Mouse (Mus musculus) limb, embryonic 11.5 days (tissue): ENCODE measurements around the gene Susd1. TPM values are rescaled to one million over a fixed set of nuclear protein-coding genes. Genes with fewer than 3 reads are reported as not detected.

Experiments used
- ATAC-seq: fragments of 200-750 bp; cut with Nextera tagmentation; 2 replicates; pipeline ENCODE4 v1.8.0; 2017; ENCODE audit warnings: low read depth; ENCODE audit not compliant: insufficient number of reproducible peaks, low FRiP score, low TSS enrichment
- DNase-seq: peaks from one replicate; pipeline ENCODE4 v3.0.0-alpha.2; 2015; ENCODE audit warnings: low spot score
- H3K27ac ChIP-seq: fragments of 300-500 bp; sonication (generic); replicated peaks from 2 replicates; pipeline ENCODE4 v1.5.1; 2014; ENCODE audit warnings: low read depth, mild to moderate bottlenecking, low read length
- H3K27me3 ChIP-seq: fragments of 300-500 bp; sonication (generic); 2 replicates; pipeline ENCODE4 v1.6.1; 2014; ENCODE audit warnings: mild to moderate bottlenecking, low read length, mixed read lengths; ENCODE audit not compliant: control insufficient read depth, insufficient read depth
- H3K36me3 ChIP-seq: fragments of 300-500 bp; sonication (generic); 2 replicates; pipeline ENCODE4 v1.6.1; 2014; ENCODE audit warnings: mild to moderate bottlenecking, low read length, moderate library complexity, mixed read lengths; ENCODE audit not compliant: control insufficient read depth, insufficient read depth
- H3K4me1 ChIP-seq: fragments of 300-500 bp; sonication (generic); 2 replicates; pipeline ENCODE4 v1.6.1; 2014; ENCODE audit warnings: low read length, mixed read lengths; ENCODE audit not compliant: control insufficient read depth, insufficient read depth
- H3K4me2 ChIP-seq: fragments of 300-500 bp; sonication (generic); 2 replicates; pipeline ENCODE4 v1.6.1; 2014; ENCODE audit warnings: low read depth, mild to moderate bottlenecking, moderate library complexity; ENCODE audit not compliant: severe bottlenecking
- H3K4me3 ChIP-seq: fragments of 300-500 bp; sonication (generic); 2 replicates; pipeline ENCODE4 v1.5.1; 2014; ENCODE audit warnings: low read depth, low read length
- H3K9ac ChIP-seq: fragments of 300-500 bp; sonication (generic); 2 replicates; pipeline ENCODE4 v1.6.1; 2014; ENCODE audit warnings: mild to moderate bottlenecking, low read length
- H3K9me3 ChIP-seq: fragments of 300-500 bp; sonication (generic); 2 replicates; pipeline ENCODE4 v1.6.1; 2016; ENCODE audit warnings: low read length; ENCODE audit not compliant: control insufficient read depth
- WGBS: fragments of 180-500 bp; shearing (Covaris S2); extraction: QIAGEN DNeasy Blood & Tissue Kit; methylation state at CpG from one replicate; pipeline ENCODE4 v1.1.7; 2014; 5-methylcytosine and 5-hydroxymethylcytosine counted together
- polyA plus RNA-seq: library from polyadenylated mRNA; unstranded; fragments of >200 nt; fragmentation: Nextera tagmentation; extraction: Ambion mirVana; gene quantifications from 2 replicates; pipeline ENCODE4 v1.2.1, GENCODE M21; 2014

Susd1 gene
- polyA plus RNA-seq, 1 experiment from 2014 or later = 0.99 TPM

GRCm38 (mm10) chr4:59355421-59355820 lies 83.0 kb downstream of the Susd1 start:
- Histone ChIP-seq H3K4me1 (no peaks in the 10 kb centered on the region), H3K4me2 (no peak overlapping the region), H3K9ac (no peak overlapping the region), H3K9me3 (no peaks in the 10 kb centered on the region), H3K27me3 (no peaks in the 10 kb centered on the region), H3K27ac (no peak overlapping the region), H3K4me3 (no peak overlapping the region), H3K36me3 (no peaks in the 10 kb centered on the region)
- 54% methylated on average over 1 of the region's 1 CpGs for WGBS
- DNase-seq = no peak
- ATAC-seq = no peak

- ATAC-seq (no peak), DNase-seq (no peak)
- 93% methylated on average over 3 of the region's 3 CpGs for WGBS
- Histone ChIP-seq H3K9ac (no peak overlapping the region), H3K4me1 (no peaks in the 10 kb centered on the region), H3K4me3 (no peak overlapping the region), H3K27ac (no peak overlapping the region), H3K4me2 (no peak overlapping the region), H3K9me3 (no peaks in the 10 kb centered on the region), H3K27me3 (no peaks in the 10 kb centered on the region), H3K36me3 (no peaks in the 10 kb centered on the region)
These were observed 83.8 kb downstream of the Susd1 start for GRCm38 (mm10) chr4:59354666-59355065.

GRCm38 (mm10) chr4:59351938-59352337 lies 86.5 kb downstream of the Susd1 start:
- no peaks in the 10 kb centered on the region for H3K4me1 ChIP-seq
- H3K27ac ChIP-seq = no peak overlapping the region
- ATAC-seq = no peak
- no peak overlapping the region for H3K4me2 ChIP-seq
- DNase-seq = no peak
- H3K27me3 ChIP-seq = no peaks in the 10 kb centered on the region
- 59% methylated on average over 7 of the region's 7 CpGs for WGBS
- H3K9me3 ChIP-seq = no peaks in the 10 kb centered on the region
- no peak overlapping the region for H3K4me3 ChIP-seq
- H3K9ac ChIP-seq = no peak overlapping the region
- no peaks in the 10 kb centered on the region for H3K36me3 ChIP-seq

DNA sequence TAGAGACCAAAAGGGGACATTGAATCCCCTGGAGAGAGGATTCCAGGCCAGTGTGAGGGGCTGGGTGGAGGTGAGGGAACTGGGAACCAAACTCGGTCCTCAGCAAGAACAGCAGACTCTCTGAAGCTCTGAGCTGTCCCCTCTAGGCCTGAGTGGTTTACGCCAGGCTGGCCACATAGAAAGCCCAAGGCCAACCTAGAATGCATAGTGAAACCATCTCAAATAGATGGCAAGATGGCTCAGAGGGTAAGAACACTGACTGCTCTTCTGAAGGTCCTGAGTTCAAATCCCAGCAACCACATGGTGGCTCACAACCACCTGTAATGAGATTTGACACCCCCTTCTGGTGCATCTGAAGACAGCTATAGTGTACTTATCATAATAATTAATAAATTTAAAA lies 88.1 kb downstream of the Susd1 start:
- 98% methylated on average over 2 of the region's 2 CpGs for WGBS
- Histone ChIP-seq H3K27ac (no peak overlapping the region), H3K36me3 (no peaks in the 10 kb centered on the region), H3K4me3 (no peak overlapping the region), H3K9ac (no peak overlapping the region), H3K4me1 (no peaks in the 10 kb centered on the region), H3K27me3 (no peaks in the 10 kb centered on the region), H3K4me2 (no peak overlapping the region), H3K9me3 (no peaks in the 10 kb centered on the region)
- ATAC-seq (no peak), DNase-seq (no peak)

GRCm38 (mm10) chr4:59349425-59350185 lies 88.8 kb downstream of the Susd1 start:
- Histone ChIP-seq H3K9me3 (no peaks in the 10 kb centered on the region), H3K36me3 (no peaks in the 10 kb centered on the region), H3K27ac (no peak overlapping the region), H3K4me2 (no peak overlapping the region), H3K9ac (no peak overlapping the region), H3K4me3 (no peak overlapping the region), H3K4me1 (no peaks in the 10 kb centered on the region), H3K27me3 (no peaks in the 10 kb centered on the region)
- 76% methylated on average over 7 of the region's 7 CpGs for WGBS
- no peak for DNase-seq
- ATAC-seq = no peak

- ATAC-seq (0 out of 2 replicates have a peak, but pooled peaks have one; percentile 51), DNase-seq (peak; percentile 91)
- Histone ChIP-seq H3K4me3 (no peak overlapping the region), H3K4me1 (0 out of 2 replicates have a peak, but pooled peaks cover 2% of the 10 kb centered on the region), H3K4me2 (no peak overlapping the region), H3K36me3 (no peaks in the 10 kb centered on the region), H3K9ac (no peak overlapping the region), H3K9me3 (no peaks in the 10 kb centered on the region), H3K27ac (no peak overlapping the region), H3K27me3 (no peaks in the 10 kb centered on the region)
- 0% methylated on average over 3 of the region's 3 CpGs for WGBS
These were observed 97.7 kb downstream of the Susd1 start for GRCm38 (mm10) chr4:59340714-59341113.

- H3K4me3 ChIP-seq = no peak overlapping the region
- H3K27me3 ChIP-seq = no peaks in the 10 kb centered on the region
- H3K9ac ChIP-seq = no peak overlapping the region
- ATAC-seq (no peak), DNase-seq (no peak)
- 85% methylated on average over 5 of the region's 5 CpGs for WGBS
- 0 out of 2 replicates have a peak, but pooled peaks cover 2% of the 10 kb centered on the region for H3K4me1 ChIP-seq
- no peaks in the 10 kb centered on the region for H3K9me3 ChIP-seq
- H3K36me3 ChIP-seq = no peaks in the 10 kb centered on the region
- no peak overlapping the region for H3K27ac ChIP-seq
- H3K4me2 ChIP-seq = no peak overlapping the region
These were observed 98.4 kb downstream of the Susd1 start for GRCm38 (mm10) chr4:59340046-59340445.

GRCm38 (mm10) chr4:59338896-59339535 lies 99.4 kb downstream of the Susd1 start:
- H3K9ac ChIP-seq = no peak overlapping the region
- no peaks in the 10 kb centered on the region for H3K36me3 ChIP-seq
- no peaks in the 10 kb centered on the region for H3K9me3 ChIP-seq
- no peaks in the 10 kb centered on the region for H3K27me3 ChIP-seq
- ATAC-seq (no peak), DNase-seq (no peak)
- no peak overlapping the region for H3K4me2 ChIP-seq
- H3K27ac ChIP-seq = no peak overlapping the region
- 93% methylated on average over 8 of the region's 8 CpGs for WGBS
- 0 out of 2 replicates have a peak, but pooled peaks cover 2% of the 10 kb centered on the region for H3K4me1 ChIP-seq
- H3K4me3 ChIP-seq = no peak overlapping the region
